Mouse (Mus musculus) bone marrow, adult 2 months (tissue): ENCODE results near the gene Gpr146. TPM values are rescaled to one million over a fixed set of nuclear protein-coding genes. Genes with fewer than 3 reads are reported as not detected.

Experiments
- H3K27ac ChIP-seq: fragments of 200-500 bp; 2 replicates; pipeline ENCODE4 v1.5.1; 2012; ENCODE audit warnings: low read depth, mild to moderate bottlenecking, control low read depth, inconsistent platforms, low read length; ENCODE audit not compliant: control insufficient read depth, poor library complexity, insufficient read depth
- H3K4me1 ChIP-seq: fragments of 200-500 bp; 2 replicates; pipeline ENCODE4 v1.6.1; 2011; ENCODE audit warnings: low read length; ENCODE audit not compliant: control insufficient read depth, insufficient read depth
- H3K4me3 ChIP-seq: fragments of 200-500 bp; replicated peaks from 2 replicates; pipeline ENCODE3; 2011; ENCODE audit warnings: mild to moderate bottlenecking, low read depth, low read length, control low read depth; ENCODE audit not compliant: control insufficient read depth
- CTCF ChIP-seq: fragments of 200-500 bp; IDR thresholded peaks from 2 replicates; pipeline ENCODE4 v1.5.1; 2011; ENCODE audit warnings: low read length, control low read depth; ENCODE audit not compliant: control insufficient read depth, insufficient read depth
- POLR2A ChIP-seq: fragments of 200-500 bp; IDR thresholded peaks from 2 replicates; pipeline ENCODE4 v1.6.1; 2011; ENCODE audit warnings: low read depth, mild to moderate bottlenecking, control low read depth, low read length, borderline replicate concordance; ENCODE audit not compliant: control insufficient read depth
- WGBS: fragments of 180-500 bp; shearing (Covaris S2); methylation state at CpG from one replicate; pipeline ENCODE4 v1.1.7; 2018; 5-methylcytosine and 5-hydroxymethylcytosine counted together
- polyA plus RNA-seq: library from polyadenylated mRNA; stranded (reverse); fragments of >200 nt; gene quantifications from 2 replicates; pipeline ENCODE4 v1.2.4, GENCODE M21; 2011; ENCODE audit warnings: low replicate concordance; ENCODE audit not compliant: missing spikeins, insufficient read depth, insufficient read length

Gpr146 gene
- polyA plus RNA-seq, 1 experiment: 20.1 TPM

GRCm38 (mm10) chr5:139405478-139405877 is 28.0 kb downstream of the Gpr146 start:
- Histone ChIP-seq H3K27ac (peak overlapping the region; percentile 90), H3K4me1 (peaks cover 14% of the 10 kb centered on the region), H3K4me3 (peak overlapping the region; percentile 65)
- no peak for TF ChIP-seq POLR2A
- TF ChIP-seq CTCF: no peak
- 25% methylated on average over 7 of the region's 7 CpGs for WGBS

- WGBS: 30% methylated on average over 3 of the region's 3 CpGs
- Histone ChIP-seq H3K4me1 (peaks cover 14% of the 10 kb centered on the region), H3K27ac (peak overlapping the region; percentile 90), H3K4me3 (peak overlapping the region; percentile 65)
- no peak for TF ChIP-seq CTCF
- TF ChIP-seq POLR2A: no peak
Measured at GRCm38 (mm10) chr5:139405953-139406352, 28.5 kb downstream of the Gpr146 start.

GRCm38 (mm10) chr5:139407121-139407885 is 29.8 kb downstream of the Gpr146 start:
- WGBS: 43% methylated on average over 14 of the region's 14 CpGs
- peak overlapping the region; percentile 86 for H3K27ac ChIP-seq
- peak overlapping the region; percentile 70 for H3K4me3 ChIP-seq
- TF ChIP-seq CTCF: no peak; the same call in 1 of the 2 replicates
- TF ChIP-seq POLR2A: no peak
- peaks cover 14% of the 10 kb centered on the region for H3K4me1 ChIP-seq

- peaks cover 12% of the 10 kb centered on the region for H3K4me1 ChIP-seq
- WGBS: 15% methylated on average over 7 of the region's 7 CpGs
Measured at GRCm38 (mm10) chr5:139408511-139408910, 31.0 kb downstream of the Gpr146 start.

GRCm38 (mm10) chr5:139409412-139409811 is 31.9 kb downstream of the Gpr146 start:
- H3K4me1 ChIP-seq: peaks cover 6% of the 10 kb centered on the region
- TF ChIP-seq CTCF (no peak), POLR2A (no peak)
- H3K27ac ChIP-seq: peak overlapping the region; percentile 62
- H3K4me3 ChIP-seq: no peak overlapping the region
- 70% methylated on average over 12 of the region's 12 CpGs for WGBS

More at GRCm38 (mm10) chr5:139408511-139408910, 31.0 kb downstream of the Gpr146 start:
- Histone ChIP-seq H3K4me3 (peak overlapping the region; percentile 70), H3K27ac (peak overlapping the region; percentile 86)
- TF ChIP-seq CTCF (peak; percentile 17; the same call in 1 of the 2 replicates), POLR2A (peak; percentile 32; the same call in 1 of the 2 replicates)

GRCm38 (mm10) chr5:139410056-139410455 is 32.6 kb downstream of the Gpr146 start:
- peaks cover 5% of the 10 kb centered on the region for H3K4me1 ChIP-seq
- TF ChIP-seq POLR2A (no peak), CTCF (no peak)
- WGBS: 81% methylated on average over 4 of the region's 4 CpGs
- H3K4me3 ChIP-seq: no peak overlapping the region
- H3K27ac ChIP-seq: no peak overlapping the region

- Histone ChIP-seq H3K27ac (no peak overlapping the region), H3K4me3 (no peak overlapping the region), H3K4me1 (peaks cover 3% of the 10 kb centered on the region)
- WGBS: 86% methylated on average over 6 of the region's 6 CpGs
- no peak for TF ChIP-seq CTCF
- TF ChIP-seq POLR2A: no peak
Measured at GRCm38 (mm10) chr5:139411117-139411516, 33.6 kb downstream of the Gpr146 start.

- H3K4me3 ChIP-seq: no peak overlapping the region
- TF ChIP-seq POLR2A (no peak), CTCF (no peak)
- H3K27ac ChIP-seq: no peak overlapping the region
- 72% methylated on average over 15 of the region's 15 CpGs for WGBS
- peaks cover 3% of the 10 kb centered on the region for H3K4me1 ChIP-seq
Measured at GRCm38 (mm10) chr5:139411665-139412314, 34.3 kb downstream of the Gpr146 start.
